Mouse (Mus musculus) ES-Bruce4 (cell line): ENCODE results near the gene Ptpn12. TPM values are rescaled to one million over a fixed set of nuclear protein-coding genes. Genes with fewer than 3 reads are reported as not detected.

Experiments used
- H3K27ac ChIP-seq: 2 replicates; pipeline ENCODE4 v1.5.1; 2012; ENCODE audit warnings: low read length, inconsistent platforms; ENCODE audit not compliant: insufficient read depth
- H3K27me3 ChIP-seq: 2 replicates; pipeline ENCODE4 v1.6.1; 2012; ENCODE audit warnings: mild to moderate bottlenecking, low read length, inconsistent platforms; ENCODE audit not compliant: control insufficient read depth, poor library complexity, insufficient read depth, severe bottlenecking
- H3K36me3 ChIP-seq: 2 replicates; pipeline ENCODE4 v1.6.1; 2012; ENCODE audit warnings: inconsistent platforms, mild to moderate bottlenecking, low read length, moderate library complexity; ENCODE audit not compliant: control insufficient read depth, poor library complexity, insufficient read depth, severe bottlenecking
- H3K4me1 ChIP-seq: one replicate; pipeline ENCODE4 v1.8.1; 2011; ENCODE audit warnings: low read length; ENCODE audit not compliant: control insufficient read depth, insufficient read depth
- H3K4me3 ChIP-seq: 2 replicates; pipeline ENCODE4 v1.5.1; 2011; ENCODE audit warnings: low read depth, mild to moderate bottlenecking, low read length
- H3K9ac ChIP-seq: 2 replicates; pipeline ENCODE4 v1.6.1; 2012; ENCODE audit warnings: low read depth, mild to moderate bottlenecking, inconsistent platforms; ENCODE audit not compliant: poor library complexity, severe bottlenecking
- H3K9me3 ChIP-seq: replicated peaks from 2 replicates; pipeline ENCODE4 v1.6.1; 2012; ENCODE audit warnings: mild to moderate bottlenecking, low read length, inconsistent platforms; ENCODE audit not compliant: control insufficient read depth, poor library complexity, insufficient read depth, severe bottlenecking
- CTCF ChIP-seq: IDR thresholded peaks from one replicate; pipeline ENCODE4 v1.8.1; 2011; ENCODE audit warnings: low read depth, low read length
- EP300 ChIP-seq: IDR thresholded peaks from 2 replicates; pipeline ENCODE4 v1.6.1; 2011; ENCODE audit warnings: low read depth, low read length; ENCODE audit not compliant: insufficient read depth
- POLR2A ChIP-seq: IDR thresholded peaks from one replicate; pipeline ENCODE4 v1.8.1; 2011; ENCODE audit warnings: low read length; ENCODE audit not compliant: insufficient read depth
- polyA plus RNA-seq: library from polyadenylated mRNA; stranded (reverse); fragments of >200 nt; gene quantifications from 2 replicates; pipeline ENCODE4 v1.2.4, GENCODE M21; 2011; ENCODE audit warnings: low read depth; ENCODE audit not compliant: missing spikeins, insufficient read depth, insufficient read length

Gene Ptpn12
- 42.7 and 58.7 TPM in 2 replicates for polyA plus RNA-seq

DNA sequence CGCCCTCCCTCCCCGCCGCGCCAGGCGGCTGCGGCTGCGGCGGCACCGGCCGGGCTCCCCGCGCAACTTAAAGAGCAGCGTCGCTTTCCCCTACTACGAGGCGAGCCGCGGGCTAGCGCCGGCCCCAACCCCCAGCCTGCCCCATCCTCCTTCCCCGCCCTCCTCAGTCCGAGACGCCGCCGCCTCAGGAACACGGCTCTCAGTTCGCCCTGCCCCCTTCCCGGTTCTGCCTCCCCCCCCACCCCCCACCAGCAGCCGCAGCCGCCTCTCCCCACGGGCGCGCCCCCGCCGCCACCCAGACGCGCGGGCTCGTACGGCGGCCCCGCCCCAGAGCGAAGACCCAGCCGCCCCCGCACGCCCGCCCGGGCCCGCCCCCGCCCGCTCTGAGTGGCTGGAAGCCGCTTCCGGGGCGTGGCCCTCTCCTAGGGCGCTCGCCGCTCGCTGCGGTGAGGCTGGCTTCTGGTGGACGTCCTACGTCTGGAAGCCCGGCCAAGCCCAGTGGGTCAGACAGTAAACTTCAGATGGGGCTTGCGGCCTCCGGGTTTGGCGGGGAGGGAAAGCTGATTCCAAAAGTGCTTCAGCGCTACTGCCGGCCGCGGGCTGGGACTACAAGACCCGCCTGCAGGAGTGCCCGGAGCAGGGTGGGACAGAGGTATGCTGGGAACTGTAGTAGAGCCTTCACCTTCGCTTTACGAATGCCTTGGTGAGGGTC, at the start of gene Ptpn12:
TSS of gene Ptpn12 (minus strand) at position 92 of the 712 bp plus-strand sequence.
- no peaks in the 10 kb centered on the region for H3K27me3 ChIP-seq
- peak within 1 kb of the TSS; percentile 96 for H3K4me3 ChIP-seq
- H3K27ac ChIP-seq, result peak within 1 kb of the TSS; percentile 72
- peak within 1 kb of the TSS; percentile 87 for H3K9ac ChIP-seq
- no peak for TF ChIP-seq CTCF
- peak; percentile 87 for TF ChIP-seq POLR2A
- no peak for TF ChIP-seq EP300
- peaks cover 2% of the 10 kb centered on the region for H3K4me1 ChIP-seq
- H3K36me3 ChIP-seq, result no peaks in the 10 kb centered on the region
- H3K9me3 ChIP-seq, result no peaks in the 10 kb centered on the region

DNA sequence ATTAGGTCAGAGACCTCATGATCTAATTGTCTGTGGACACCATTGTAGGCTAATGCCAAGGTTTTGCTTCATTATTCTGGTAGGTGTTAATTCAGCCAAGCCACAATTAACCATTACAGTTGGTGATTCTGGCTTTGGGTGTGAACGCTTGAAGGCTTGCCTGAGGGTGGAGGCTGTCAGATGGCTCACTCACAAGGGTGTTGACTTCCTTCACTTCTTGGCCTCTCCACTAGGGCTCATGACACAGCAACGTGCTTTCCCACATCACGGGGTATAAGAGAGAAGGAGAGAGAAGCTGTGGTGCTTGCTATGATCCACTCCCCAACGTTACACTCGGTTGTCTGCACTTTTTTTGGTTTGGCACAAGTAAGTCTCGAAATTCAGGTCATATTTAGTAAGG, 35.5 kb upstream of the Ptpn12 start:
- TF ChIP-seq CTCF (no peak), POLR2A (no peak), EP300 (no peak)
- Histone ChIP-seq H3K4me3 (no peak overlapping the region), H3K9me3 (peaks cover 3% of the 10 kb centered on the region), H3K36me3 (no peaks in the 10 kb centered on the region), H3K27ac (no peak overlapping the region), H3K4me1 (no peaks in the 10 kb centered on the region), H3K9ac (no peak overlapping the region), H3K27me3 (no peaks in the 10 kb centered on the region)

DNA sequence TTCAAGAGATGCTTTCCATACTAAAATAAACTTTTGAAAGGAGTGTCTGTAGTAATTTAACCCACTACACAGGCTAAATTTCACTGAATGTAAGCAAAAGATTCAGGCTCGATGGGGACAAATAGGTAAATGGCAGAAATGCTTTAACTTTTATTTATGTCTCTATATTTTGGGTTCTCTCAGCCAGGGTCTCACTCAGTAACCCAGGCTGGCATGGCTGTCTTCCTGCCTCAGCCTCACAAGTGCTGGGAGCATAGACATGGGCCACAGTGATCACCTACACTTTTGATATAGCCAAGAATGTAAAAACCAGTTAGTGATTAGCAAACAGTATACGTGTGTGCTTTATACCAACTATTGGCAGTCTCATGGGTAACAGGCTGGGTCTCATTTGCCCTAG, 1.5 kb upstream of the Ptpn12 start:
- H3K4me3 ChIP-seq, result no peak overlapping the region
- TF ChIP-seq CTCF (no peak), EP300 (no peak), POLR2A (no peak)
- H3K27me3 ChIP-seq, result no peaks in the 10 kb centered on the region

DNA sequence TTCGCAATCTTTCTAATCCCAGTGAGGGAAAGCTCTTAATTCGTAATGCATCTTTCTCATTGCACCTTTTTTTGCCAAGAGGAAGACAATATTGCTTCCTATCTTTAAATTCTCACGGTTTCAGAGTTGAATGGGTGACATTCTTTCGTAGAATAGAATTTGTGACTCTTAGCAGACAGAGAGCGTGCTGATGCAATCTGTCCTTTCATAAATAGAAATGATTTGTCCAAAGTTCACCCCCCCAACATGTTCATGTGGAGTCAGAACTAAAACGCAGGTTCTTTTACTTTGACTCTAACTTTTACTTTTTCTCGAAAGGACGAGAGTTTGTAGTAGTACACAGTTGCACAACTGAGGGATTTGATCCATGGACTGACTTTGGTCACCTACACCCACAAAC, 884 bp upstream of the Ptpn12 start:
- Histone ChIP-seq H3K9ac (peak overlapping the region; percentile 59), H3K4me1 (peaks cover 2% of the 10 kb centered on the region), H3K27ac (peak overlapping the region; percentile 70), H3K4me3 (peak overlapping the region; percentile 57), H3K36me3 (no peaks in the 10 kb centered on the region), H3K27me3 (no peaks in the 10 kb centered on the region), H3K9me3 (no peaks in the 10 kb centered on the region)
- TF ChIP-seq CTCF, result no peak

More for the DNA sequence above, 1.5 kb upstream of the Ptpn12 start:
- peaks cover 2% of the 10 kb centered on the region for H3K4me1 ChIP-seq
- H3K36me3 ChIP-seq, result no peaks in the 10 kb centered on the region
- H3K27ac ChIP-seq, result no peak overlapping the region
- H3K9me3 ChIP-seq, result no peaks in the 10 kb centered on the region
- no peak overlapping the region; the same call in 1 of the 2 replicates for H3K9ac ChIP-seq

DNA sequence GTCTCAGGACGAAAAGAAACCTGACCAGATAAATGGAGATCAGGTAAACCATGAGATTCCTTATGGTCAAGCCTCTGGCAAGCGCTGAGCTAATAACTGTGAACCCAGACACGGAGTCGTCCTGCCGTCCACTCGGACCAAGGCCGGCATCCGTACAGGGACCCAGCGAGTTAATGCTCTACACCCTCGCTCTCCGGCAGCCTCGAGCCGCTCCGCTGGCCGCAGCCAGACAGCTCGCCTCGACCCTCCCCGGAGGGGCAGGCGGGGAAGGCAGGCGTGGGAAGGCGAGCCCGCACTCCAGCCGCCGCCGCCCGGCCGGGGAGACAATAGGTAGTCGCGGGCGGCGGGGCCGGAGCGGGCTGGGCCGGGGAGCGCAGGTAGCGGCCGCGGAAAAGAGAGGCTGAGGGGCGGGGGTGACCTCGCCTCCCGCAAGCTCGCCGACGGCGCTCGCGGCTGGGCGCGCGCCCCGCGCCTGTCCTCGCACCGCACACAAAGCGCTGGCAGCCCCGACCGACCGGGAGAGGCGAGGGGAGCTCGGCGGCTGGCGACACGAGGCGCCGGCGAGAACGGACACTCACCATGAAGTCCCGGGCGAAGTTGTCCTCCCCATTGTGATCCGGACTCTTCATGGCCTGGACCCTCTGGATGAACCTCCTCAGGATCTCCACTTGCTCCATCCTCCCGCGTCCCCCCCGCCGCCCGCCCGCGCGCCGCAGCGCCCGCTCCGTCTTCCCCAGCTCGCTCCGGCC, 466 bp downstream of the Ptpn12 start:
- peak overlapping the region; percentile 72 for H3K27ac ChIP-seq
- H3K9me3 ChIP-seq, result no peaks in the 10 kb centered on the region
- H3K27me3 ChIP-seq, result no peaks in the 10 kb centered on the region
- H3K4me3 ChIP-seq, result peak overlapping the region; percentile 96
- H3K9ac ChIP-seq, result peak overlapping the region; percentile 87
- peaks cover 2% of the 10 kb centered on the region for H3K4me1 ChIP-seq
- no peaks in the 10 kb centered on the region for H3K36me3 ChIP-seq
- TF ChIP-seq EP300 (no peak), POLR2A (no peak), CTCF (no peak)

DNA sequence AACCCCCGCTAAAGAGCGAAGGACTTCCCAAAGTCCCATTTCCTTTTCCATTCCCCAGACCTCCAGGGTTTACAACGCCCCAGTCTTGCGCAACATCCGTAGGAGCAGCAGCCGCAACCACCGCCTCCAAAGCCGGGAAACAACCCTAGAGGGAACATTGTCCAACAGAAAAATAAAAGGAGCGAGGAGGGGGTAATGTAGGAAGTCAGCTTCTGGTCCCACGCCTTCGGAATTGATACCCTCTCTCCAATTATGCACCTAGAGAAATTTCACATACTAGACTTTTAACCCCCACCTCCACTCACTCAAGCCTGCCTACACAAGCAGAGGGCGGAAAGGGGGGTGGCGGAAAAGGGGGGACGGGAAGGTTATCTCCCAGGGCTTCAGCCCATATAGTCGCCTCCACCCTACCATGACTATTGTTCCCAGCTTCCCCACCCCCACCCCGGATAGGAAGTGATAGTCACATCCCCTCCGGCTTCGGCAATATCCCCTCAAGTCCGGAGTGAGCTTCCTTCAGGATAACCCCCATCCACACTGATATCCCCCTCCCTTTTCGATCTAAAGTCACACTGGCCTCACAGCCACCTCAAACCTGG, 1.1 kb downstream of the Ptpn12 start:
- H3K4me3 ChIP-seq, result peak overlapping the region; percentile 96
- H3K27me3 ChIP-seq, result no peaks in the 10 kb centered on the region
- H3K9me3 ChIP-seq, result no peaks in the 10 kb centered on the region
- peaks cover 2% of the 10 kb centered on the region for H3K4me1 ChIP-seq
- H3K36me3 ChIP-seq, result no peaks in the 10 kb centered on the region
- H3K9ac ChIP-seq, result peak overlapping the region; percentile 87
- no peak for TF ChIP-seq CTCF
- no peak for TF ChIP-seq EP300
- TF ChIP-seq POLR2A, result no peak
- peak overlapping the region; percentile 72 for H3K27ac ChIP-seq
